Mouse (Mus musculus) olfactory bulb, adult 2 months (tissue): Measurements from ENCODE around the gene Myh8. TPM values are rescaled to one million over a fixed set of nuclear protein-coding genes. Genes with fewer than 3 reads are reported as not detected.

Experiments used
- H3K27ac ChIP-seq: fragments of 200-500 bp; 2 replicates; pipeline ENCODE4 v1.5.1; 2012; ENCODE audit warnings: low read depth, low read length; ENCODE audit not compliant: insufficient read depth
- H3K4me1 ChIP-seq: fragments of 200-500 bp; 2 replicates; pipeline ENCODE4 v1.6.1; 2012; ENCODE audit warnings: low read length; ENCODE audit not compliant: control insufficient read depth, insufficient read depth
- H3K4me3 ChIP-seq: fragments of 200-500 bp; 2 replicates; pipeline ENCODE4 v1.5.1; 2012; ENCODE audit warnings: mild to moderate bottlenecking, low read depth, low read length, moderate library complexity; ENCODE audit not compliant: insufficient read depth
- CTCF ChIP-seq: fragments of 200-500 bp; IDR thresholded peaks from 2 replicates; pipeline ENCODE4 v1.5.1; 2012; ENCODE audit warnings: low read depth, mild to moderate bottlenecking, low read length, moderate library complexity; ENCODE audit not compliant: insufficient read depth
- POLR2A ChIP-seq: fragments of 200-500 bp; IDR thresholded peaks from 2 replicates; pipeline ENCODE4 v1.6.1; 2012; ENCODE audit warnings: mild to moderate bottlenecking, low read depth, low read length, moderate library complexity; ENCODE audit not compliant: insufficient read depth
- WGBS: fragments of 180-500 bp; shearing (Covaris S2); methylation state at CpG from one replicate; pipeline ENCODE4 v1.1.7; 2018; 5-methylcytosine and 5-hydroxymethylcytosine counted together
- polyA plus RNA-seq: library from polyadenylated mRNA; stranded (reverse); fragments of >200 nt; gene quantifications from 2 replicates; pipeline ENCODE4 v1.2.4, GENCODE M21; 2012; ENCODE audit warnings: low replicate concordance; ENCODE audit not compliant: missing spikeins, insufficient read depth, insufficient read length

The Myh8 gene
- polyA plus RNA-seq = not detected in 2 replicates

- Histone ChIP-seq H3K27ac (no peak within 1 kb of the TSS), H3K4me3 (no peak within 1 kb of the TSS), H3K4me1 (no peaks in the 10 kb centered on the region)
- 55% methylated on average over 10 of the region's 10 CpGs for WGBS
- TF ChIP-seq CTCF (no peak), POLR2A (no peak)
Measured at GRCm38 (mm10) chr11:67276601-67277174, at the start of gene Myh8. Myh8 (plus strand) TSS chr11:67277124.

DNA sequence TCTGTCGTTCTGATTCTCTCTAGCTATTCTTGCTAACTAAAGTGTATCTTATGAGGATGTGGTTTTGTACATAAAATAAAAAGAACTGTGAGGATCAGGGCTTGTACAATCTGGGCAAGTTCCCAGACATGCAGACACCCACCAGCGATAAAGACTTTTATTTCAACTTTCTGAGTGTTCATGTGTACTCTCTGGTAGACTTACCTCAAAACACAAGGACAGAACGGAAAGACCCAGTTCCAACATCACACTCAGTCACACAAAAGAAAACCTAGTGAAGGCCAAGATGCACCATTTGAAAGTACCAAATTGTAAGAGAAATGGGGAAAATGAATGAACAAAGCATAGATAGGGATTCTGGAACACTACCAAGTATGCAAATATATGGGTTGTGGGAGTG, 48.2 kb upstream of the Myh8 start:
- TF ChIP-seq POLR2A (no peak), CTCF (no peak)
- H3K4me1 ChIP-seq = no peaks in the 10 kb centered on the region
- WGBS = 52% methylated on average over 3 of the region's 3 CpGs
- H3K27ac ChIP-seq = no peak overlapping the region
- no peak overlapping the region for H3K4me3 ChIP-seq

GRCm38 (mm10) chr11:67229166-67229565, 47.8 kb upstream of the Myh8 start:
- no peak for TF ChIP-seq CTCF
- no peak for TF ChIP-seq POLR2A

GRCm38 (mm10) chr11:67229946-67230345, 47.0 kb upstream of the Myh8 start:
- no peak for TF ChIP-seq CTCF
- no peak for TF ChIP-seq POLR2A
- H3K27ac ChIP-seq = no peak overlapping the region
- WGBS = 73% methylated on average over 2 of the region's 2 CpGs

More at GRCm38 (mm10) chr11:67229166-67229565, 47.8 kb upstream of the Myh8 start:
- no peak overlapping the region for H3K4me3 ChIP-seq
- H3K27ac ChIP-seq = no peak overlapping the region
- H3K4me1 ChIP-seq = no peaks in the 10 kb centered on the region
- 67% methylated on average over 5 of the region's 5 CpGs for WGBS

GRCm38 (mm10) chr11:67235639-67236358, 41.1 kb upstream of the Myh8 start:
- Histone ChIP-seq H3K4me3 (no peak overlapping the region), H3K27ac (no peak overlapping the region), H3K4me1 (no peaks in the 10 kb centered on the region)
- TF ChIP-seq POLR2A = no peak
- no peak for TF ChIP-seq CTCF
- WGBS = 76% methylated on average over 5 of the region's 5 CpGs

More at GRCm38 (mm10) chr11:67229946-67230345, 47.0 kb upstream of the Myh8 start:
- Histone ChIP-seq H3K4me1 (no peaks in the 10 kb centered on the region), H3K4me3 (no peak overlapping the region)

DNA sequence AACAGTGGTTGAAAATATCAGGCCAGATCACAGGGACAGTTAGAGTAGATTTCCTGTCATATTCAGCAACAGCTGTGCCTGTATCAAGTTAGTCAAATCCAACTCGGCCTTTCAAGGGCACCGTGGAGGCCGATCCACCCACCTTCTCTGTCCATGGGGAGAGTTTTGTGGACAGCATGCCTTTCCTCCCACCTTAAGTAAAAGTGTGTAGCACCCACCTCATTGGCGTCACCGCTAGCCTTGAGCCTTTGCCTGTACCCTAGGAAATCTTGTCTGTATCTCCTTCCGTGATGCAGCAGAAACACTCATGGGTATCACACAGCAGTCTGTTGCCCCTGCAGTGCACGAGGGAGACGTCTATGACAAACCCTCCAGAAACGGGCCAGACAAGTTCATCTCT, 40.1 kb upstream of the Myh8 start:
- 89% methylated on average over 9 of the region's 9 CpGs for WGBS
- TF ChIP-seq POLR2A (no peak), CTCF (no peak)
- H3K4me3 ChIP-seq = no peak overlapping the region

GRCm38 (mm10) chr11:67237481-67238079, 39.3 kb upstream of the Myh8 start, which contains the start of gene Myh4:
Myh4 (plus strand) TSS chr11:67238029.
- H3K27ac ChIP-seq = no peak within 1 kb of the TSS
- no peaks in the 10 kb centered on the region for H3K4me1 ChIP-seq
- TF ChIP-seq CTCF (no peak), POLR2A (no peak)
- WGBS = 67% methylated on average over 5 of the region's 5 CpGs
- H3K4me3 ChIP-seq = no peak within 1 kb of the TSS

More for the DNA sequence above, 40.1 kb upstream of the Myh8 start:
- H3K4me1 ChIP-seq = no peaks in the 10 kb centered on the region
- H3K27ac ChIP-seq = no peak overlapping the region

DNA sequence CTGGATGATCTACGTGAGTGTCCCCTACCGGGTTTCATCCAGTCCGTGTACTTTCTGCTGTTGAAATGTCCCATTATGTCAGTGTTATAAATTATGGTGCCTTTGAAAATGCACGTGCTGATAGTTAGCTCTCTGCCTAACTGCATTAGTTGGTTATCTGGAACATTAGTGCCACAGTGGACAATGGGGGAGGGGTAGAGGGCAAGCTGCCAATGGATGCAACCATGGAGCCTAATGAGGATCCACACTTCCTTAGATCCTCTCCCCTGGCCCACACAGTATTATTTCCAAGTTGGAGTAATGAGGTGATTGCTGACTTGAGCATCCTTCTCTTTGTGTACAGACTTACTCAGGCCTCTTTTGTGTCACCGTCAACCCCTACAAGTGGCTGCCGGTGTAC, 35.9 kb upstream of the Myh8 start:
- TF ChIP-seq POLR2A (no peak), CTCF (no peak)
- 83% methylated on average over 6 of the region's 6 CpGs for WGBS

GRCm38 (mm10) chr11:67253691-67254090, 23.2 kb upstream of the Myh8 start:
- Histone ChIP-seq H3K27ac (no peak overlapping the region), H3K4me1 (no peaks in the 10 kb centered on the region), H3K4me3 (no peak overlapping the region)
- 93% methylated on average over 4 of the region's 4 CpGs for WGBS
- TF ChIP-seq CTCF (no peak), POLR2A (no peak)

More for the DNA sequence above, 35.9 kb upstream of the Myh8 start:
- Histone ChIP-seq H3K27ac (no peak overlapping the region), H3K4me3 (no peak overlapping the region), H3K4me1 (no peaks in the 10 kb centered on the region)
